Mouse (Mus musculus) adrenal gland (tissue): Measurements from ENCODE around the gene Cped1.

Experiments
- intact Hi-C: fragments of 180-260 bp; cut with DNase I; formaldehyde crosslinking; loops from one replicate; pipeline ENCODE4 v1.15.1; 2025

Cped1 gene

DNA sequence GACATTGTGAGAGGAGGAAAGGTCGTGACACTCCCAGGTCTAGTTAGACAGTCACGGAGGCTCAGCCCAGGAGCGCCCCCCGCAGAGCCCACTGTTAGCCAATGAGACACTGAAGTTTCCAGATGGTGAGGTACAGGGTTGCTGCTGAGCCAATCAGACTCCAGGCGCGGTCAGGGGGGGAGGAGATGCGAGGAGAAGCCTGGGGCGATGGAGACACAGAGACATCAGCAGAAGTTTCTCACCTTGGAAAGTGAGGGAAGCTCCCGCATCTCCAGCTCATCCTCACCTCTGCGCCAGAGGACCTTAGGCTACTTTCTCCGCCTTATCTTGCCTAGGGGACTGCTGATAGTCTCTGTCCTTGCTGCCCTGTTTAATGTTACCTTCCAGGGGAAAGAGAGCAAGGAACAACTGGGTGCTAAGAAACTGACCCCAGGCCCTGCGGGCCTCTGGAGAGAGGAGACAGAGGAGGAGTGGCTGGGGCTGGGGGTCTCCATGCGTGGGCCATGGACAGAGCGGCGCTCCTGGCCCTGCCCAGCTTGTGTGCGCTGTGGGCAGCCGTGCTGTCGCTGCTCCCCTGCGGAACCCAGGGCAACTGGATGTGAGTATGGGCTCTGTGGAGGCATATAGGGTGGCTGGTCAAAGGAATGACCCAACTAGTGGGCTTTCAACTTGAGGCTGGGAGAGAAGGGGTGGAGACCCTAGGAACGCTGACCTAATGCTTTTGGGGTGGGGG lies 302.5 kb downstream of the Cped1 start, which contains the start of gene Wnt16:
TSS of gene Wnt16 (plus strand) at position 224 of the 733 bp plus-strand sequence.
- intact Hi-C loops = no loop called here

DNA sequence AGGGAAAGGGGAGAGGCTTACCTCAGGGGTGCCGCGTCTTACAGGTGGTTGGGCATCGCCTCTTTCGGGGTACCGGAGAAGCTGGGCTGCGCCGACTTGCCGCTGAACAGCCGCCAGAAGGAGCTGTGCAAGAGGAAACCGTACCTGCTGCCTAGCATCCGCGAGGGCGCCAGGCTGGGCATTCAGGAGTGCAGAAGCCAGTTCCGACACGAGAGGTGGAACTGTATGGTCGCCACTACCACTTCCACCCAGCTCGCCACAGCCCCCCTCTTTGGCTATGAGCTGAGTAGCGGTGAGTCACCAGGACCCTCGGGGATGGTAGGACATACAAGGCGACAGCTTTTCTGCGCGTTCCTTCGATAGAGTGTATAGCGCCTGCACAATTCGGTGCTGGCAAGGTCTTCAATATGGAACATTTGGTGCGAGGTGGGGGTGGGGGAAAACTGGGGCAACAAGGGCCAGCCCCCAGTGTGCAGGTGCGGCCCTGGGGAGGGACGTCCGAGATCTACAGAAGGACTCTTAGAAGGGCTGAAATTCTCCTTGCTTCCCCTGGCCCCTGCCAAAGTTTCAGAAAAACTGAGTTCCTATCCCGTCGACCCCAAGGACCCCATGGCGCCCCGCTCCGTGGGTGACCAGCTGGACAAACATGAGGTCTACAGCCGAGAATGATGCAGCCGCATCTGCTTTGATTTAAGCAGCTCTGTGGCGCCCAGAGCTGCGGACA lies 303.2 kb downstream of the Cped1 start:
- intact Hi-C loops = no loop called here

DNA sequence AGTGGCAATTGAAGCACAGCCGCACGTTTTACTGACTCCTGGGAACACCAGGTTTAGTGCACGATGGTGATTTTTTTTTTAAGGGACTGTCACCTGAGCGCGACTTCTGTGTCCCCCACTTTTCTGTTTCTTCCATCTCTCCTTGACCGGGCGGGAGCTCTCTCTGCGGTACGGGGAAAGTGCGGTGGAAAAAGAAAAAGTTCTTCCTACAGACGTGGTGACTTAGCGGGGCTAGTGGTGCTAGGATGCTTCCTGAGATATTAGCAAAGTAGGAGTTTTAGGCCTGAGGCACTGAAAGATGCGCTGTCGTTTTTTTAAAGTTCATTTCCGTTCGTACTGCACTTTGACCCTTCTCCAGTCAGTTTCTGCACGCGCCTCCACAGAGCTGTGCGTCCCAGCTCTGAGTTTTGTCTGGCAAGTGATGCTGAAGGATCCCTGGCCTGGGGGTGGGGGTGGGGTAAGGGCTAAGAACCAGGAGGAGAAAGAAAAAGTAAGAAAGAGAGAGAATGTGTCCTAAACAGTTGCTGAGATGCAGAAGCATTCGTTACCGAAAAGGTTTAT lies 303.8 kb downstream of the Cped1 start:
- intact Hi-C loops = loop anchor here (10.0 kb wide), 1 partner anchor 175 kb away; no protein-coding TSS in a partner anchor

DNA sequence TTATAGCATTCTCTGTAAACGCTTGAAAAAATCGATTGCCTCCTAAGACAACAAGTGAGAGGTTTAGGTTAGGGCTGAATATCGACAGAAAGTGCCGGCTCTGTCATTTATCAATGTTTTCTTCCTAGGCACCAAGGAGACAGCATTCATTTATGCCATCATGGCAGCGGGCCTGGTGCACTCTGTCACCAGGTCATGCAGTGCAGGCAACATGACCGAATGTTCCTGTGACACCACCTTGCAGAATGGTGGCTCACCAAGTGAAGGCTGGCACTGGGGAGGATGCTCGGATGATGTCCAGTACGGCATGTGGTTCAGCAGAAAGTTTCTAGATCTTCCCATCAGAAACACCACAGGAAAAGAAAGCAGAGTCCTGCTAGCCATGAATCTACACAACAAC lies 305.1 kb downstream of the Cped1 start:
- intact Hi-C loops = loop anchor here (10.0 kb wide), 1 partner anchor 176 kb away; no protein-coding TSS in a partner anchor

DNA sequence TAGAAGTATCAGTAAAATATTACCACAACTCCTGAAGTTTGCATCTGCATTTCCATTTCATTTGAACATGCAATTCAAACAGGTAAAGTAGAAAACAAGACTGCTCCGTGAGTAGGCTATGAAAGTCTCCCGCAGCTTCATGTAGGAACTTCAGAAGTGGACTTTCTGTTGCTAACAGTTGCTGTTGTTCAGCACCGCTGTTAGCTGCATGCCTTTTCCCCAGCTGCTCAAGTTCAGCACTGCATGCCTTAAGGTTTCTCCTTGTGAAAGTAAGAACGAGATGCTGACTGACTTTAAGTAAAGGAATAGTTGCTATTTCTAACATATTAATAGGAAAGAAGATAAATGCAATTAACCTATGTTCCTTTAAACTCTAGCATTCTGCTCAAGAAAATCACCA lies 306.3 kb downstream of the Cped1 start:
- intact Hi-C loops = loop anchor here (10.0 kb wide), 1 partner anchor 177 kb away; no protein-coding TSS in a partner anchor

DNA sequence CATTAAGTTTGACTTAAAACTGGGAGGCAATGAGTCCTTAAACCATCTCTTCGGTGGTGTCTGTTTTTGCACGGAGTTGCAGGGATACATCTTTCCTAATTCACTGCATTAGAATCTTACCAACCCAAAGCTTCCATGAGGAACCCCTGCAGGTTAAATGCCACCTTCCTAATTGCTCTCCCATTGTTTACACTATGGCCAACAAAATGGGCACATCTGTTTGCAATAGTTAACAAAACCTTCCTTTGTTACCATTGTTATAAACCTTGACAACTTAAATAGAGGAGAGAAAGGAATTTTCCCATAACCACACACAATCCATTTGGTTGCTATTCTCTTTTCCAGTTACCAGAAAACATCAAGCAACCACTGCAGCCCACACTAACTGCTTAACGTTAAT lies 308.2 kb downstream of the Cped1 start:
- intact Hi-C loops = loop anchor here (10.0 kb wide), 1 partner anchor 179 kb away; no protein-coding TSS in a partner anchor

DNA sequence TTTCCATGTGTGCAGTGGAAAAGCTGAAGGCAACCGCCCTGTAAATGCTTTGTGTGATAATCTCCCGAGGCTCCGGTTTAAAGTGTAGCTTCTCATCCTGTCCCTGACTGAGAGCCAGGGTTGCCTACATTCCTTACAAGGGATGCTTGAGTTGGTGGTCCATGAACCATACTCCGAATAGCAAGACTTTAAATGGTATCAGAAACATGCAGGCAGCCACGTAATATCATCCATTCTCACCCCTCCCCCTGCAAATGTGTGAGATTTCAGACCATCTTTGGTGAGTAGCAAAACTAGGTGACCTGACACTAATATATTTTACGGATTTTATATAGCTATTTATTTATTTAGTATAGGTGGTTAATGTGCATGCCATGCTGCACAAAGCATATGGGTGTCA lies 311.3 kb downstream of the Cped1 start:
- intact Hi-C loops = loop anchor here (10.0 kb wide), 1 partner anchor 182 kb away; no protein-coding TSS in a partner anchor

DNA sequence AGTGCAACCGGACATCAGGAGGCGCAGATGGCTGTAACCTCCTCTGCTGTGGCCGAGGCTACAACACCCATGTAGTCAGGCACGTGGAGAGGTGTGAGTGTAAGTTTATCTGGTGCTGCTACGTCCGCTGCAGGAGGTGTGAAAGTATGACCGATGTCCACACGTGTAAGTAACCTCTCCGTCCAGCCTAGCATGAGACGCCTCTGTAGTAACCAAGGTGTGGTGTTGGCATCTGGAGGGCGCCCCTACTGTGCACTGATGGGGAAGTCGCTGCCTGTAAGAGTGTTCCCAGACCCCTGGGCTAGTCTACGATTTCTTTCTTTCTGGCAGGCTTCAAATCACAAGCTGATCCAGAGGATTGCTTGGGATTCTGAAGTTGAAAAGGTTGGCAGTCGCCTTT lies 312.3 kb downstream of the Cped1 start:
- intact Hi-C loops = loop anchor here (10.0 kb wide), 1 partner anchor 183 kb away; no protein-coding TSS in a partner anchor
